Mouse (Mus musculus): ENCODE results near the gene Paqr3. TPM values are rescaled to one million over a fixed set of nuclear protein-coding genes. Genes with fewer than 3 reads are reported as not detected.

Paqr3 gene
- polyA plus RNA-seq (2012; rRNA removed) = 15.1 and 16.1 TPM in 2 replicates

DNA sequence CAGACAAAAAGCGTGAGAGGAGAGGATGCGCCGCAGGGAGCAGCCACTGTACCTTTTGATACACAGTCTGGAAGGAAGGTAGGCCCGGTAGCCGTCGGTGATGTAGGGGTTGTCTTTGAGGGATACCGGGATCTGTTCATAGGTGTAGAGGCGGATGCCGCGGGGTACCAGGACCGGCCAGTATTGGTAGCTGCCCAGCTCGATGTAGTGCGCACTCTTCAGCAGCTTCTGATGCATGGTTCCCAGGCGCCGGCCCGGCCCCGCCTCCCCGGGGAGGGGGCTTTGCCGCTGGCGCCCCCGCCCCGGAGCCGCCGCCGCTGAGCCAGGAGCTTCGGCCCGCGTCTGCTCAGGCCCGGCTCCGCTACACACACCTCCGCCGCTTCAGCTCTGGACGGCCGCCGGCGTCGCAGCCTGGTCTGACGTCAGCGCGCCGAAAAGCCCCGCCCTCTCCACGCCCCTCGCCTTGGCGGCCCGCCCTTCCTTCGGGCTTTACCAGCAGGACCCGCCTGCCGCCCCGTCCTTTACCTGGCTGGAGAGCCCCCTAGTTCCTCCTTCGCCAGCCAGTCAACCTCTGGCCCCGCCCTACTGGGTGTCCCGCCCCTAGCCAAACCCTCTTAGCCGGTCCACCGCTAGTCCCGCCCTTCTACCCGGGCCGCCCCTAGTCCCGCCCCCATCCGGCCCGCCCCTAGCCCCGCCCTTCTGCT, at the start of gene Paqr3:
Gene Paqr3, minus strand, starts transcription at position 390 of the 704 bp plus-strand sequence.
- peaks cover 8% of the 10 kb centered on the region for H3K4me1 ChIP-seq (ENCODE audit: control insufficient read depth, insufficient read depth, low read length)
- H3K4me3 ChIP-seq (ENCODE audit: insufficient read depth, low read length) = peak within 1 kb of the TSS; percentile 98
- TF ChIP-seq POLR2A (IDR thresholded peaks at IDR 0.05; ENCODE audit: extremely low read depth, insufficient read depth, low read length) (0 out of 2 replicates have a peak, but pooled peaks have one; percentile 40), CTCF (IDR thresholded peaks at IDR 0.05; ENCODE audit: extremely low read depth, insufficient read depth, low read length) (no peak)
- peak within 1 kb of the TSS; percentile 50; the same call in 1 of the 2 replicates for H3K27ac ChIP-seq (ENCODE audit: insufficient read depth, low read length)

DNA sequence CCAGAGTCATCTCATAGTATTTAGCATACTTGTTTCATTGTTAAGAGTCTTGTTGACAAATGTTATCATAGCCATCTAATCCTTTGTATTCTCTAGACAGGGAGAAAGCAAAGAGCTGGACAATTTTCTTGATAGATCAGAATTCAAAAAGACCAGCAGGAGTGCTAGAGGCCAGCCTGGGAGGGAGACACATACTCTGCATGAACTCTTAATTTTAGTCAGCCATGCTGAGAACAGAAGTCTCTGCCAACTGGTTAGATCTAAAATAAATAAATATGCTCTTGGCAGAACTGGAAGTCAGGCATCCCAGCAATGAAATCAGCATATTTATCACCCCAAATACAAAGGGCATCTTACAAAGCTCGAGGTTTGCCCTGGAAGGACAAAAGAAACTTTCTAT, 43.3 kb upstream of the Paqr3 start:
- Histone ChIP-seq H3K4me1 (ENCODE audit: control insufficient read depth, insufficient read depth, low read length) (no peaks in the 10 kb centered on the region), H3K27ac (ENCODE audit: insufficient read depth, low read length) (no peak overlapping the region), H3K4me3 (ENCODE audit: insufficient read depth, low read length) (no peak overlapping the region)
- TF ChIP-seq CTCF (IDR thresholded peaks at IDR 0.05; ENCODE audit: extremely low read depth, insufficient read depth, low read length) (no peak), POLR2A (IDR thresholded peaks at IDR 0.05; ENCODE audit: extremely low read depth, insufficient read depth, low read length) (no peak)

DNA sequence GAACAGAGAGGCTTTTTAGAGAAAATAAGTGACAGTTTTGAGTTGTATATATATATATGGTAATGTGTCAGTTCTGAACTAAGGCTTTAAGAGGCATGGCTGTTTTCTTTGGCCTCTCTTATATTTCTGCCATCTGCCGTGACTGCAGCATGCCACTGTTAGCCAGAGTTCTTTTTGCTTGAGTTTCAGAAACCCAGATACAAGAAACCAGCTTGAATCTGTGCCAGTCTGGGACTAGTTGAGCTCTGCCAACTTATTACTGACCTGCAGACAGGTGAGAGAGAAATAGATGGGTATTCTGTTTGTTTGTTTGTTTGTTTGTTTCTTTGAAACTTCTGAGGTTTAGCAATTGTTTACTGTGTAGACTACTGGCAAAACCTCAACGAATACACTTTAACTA, 23.9 kb upstream of the Paqr3 start:
- H3K4me3 ChIP-seq (ENCODE audit: insufficient read depth, low read length) = no peak overlapping the region
- H3K4me1 ChIP-seq (ENCODE audit: control insufficient read depth, insufficient read depth, low read length) = no peaks in the 10 kb centered on the region
- no peak overlapping the region for H3K27ac ChIP-seq (ENCODE audit: insufficient read depth, low read length)
- TF ChIP-seq POLR2A (IDR thresholded peaks at IDR 0.05; ENCODE audit: extremely low read depth, insufficient read depth, low read length) (no peak), CTCF (IDR thresholded peaks at IDR 0.05; ENCODE audit: extremely low read depth, insufficient read depth, low read length) (no peak)

DNA sequence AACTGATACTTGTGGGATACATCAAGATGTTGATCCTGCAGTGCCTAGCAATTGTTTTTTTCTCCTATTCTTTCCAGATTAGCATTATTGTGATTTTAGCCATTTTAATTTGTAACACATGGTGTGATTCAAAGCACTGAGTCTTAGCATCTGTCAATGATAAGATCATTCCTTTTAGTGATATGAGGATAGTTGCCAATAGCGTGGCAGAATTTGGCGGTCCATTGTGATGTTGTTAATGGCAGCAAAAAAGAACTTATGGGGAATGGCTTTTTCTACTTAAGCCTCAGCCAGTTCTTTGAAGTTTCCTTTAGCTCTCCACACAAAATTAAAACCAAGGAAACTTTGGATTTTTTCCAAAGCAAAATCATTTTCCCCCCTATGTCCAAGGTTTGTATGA, 18.2 kb upstream of the Paqr3 start:
- no peak overlapping the region for H3K27ac ChIP-seq (ENCODE audit: insufficient read depth, low read length)
- no peaks in the 10 kb centered on the region for H3K4me1 ChIP-seq (ENCODE audit: control insufficient read depth, insufficient read depth, low read length)
- H3K4me3 ChIP-seq (ENCODE audit: insufficient read depth, low read length) = no peak overlapping the region
- no peak for TF ChIP-seq POLR2A (IDR thresholded peaks at IDR 0.05; ENCODE audit: extremely low read depth, insufficient read depth, low read length)
- TF ChIP-seq CTCF (IDR thresholded peaks at IDR 0.05; ENCODE audit: extremely low read depth, insufficient read depth, low read length) = no peak

GRCm38 (mm10) chr5:97128242-97129226, 17.1 kb upstream of the Paqr3 start:
- Histone ChIP-seq H3K4me1 (ENCODE audit: control insufficient read depth, insufficient read depth, low read length) (no peaks in the 10 kb centered on the region), H3K27ac (ENCODE audit: insufficient read depth, low read length) (no peak overlapping the region), H3K4me3 (ENCODE audit: insufficient read depth, low read length) (no peak overlapping the region)
- no peak for TF ChIP-seq POLR2A (IDR thresholded peaks at IDR 0.05; ENCODE audit: extremely low read depth, insufficient read depth, low read length)
- TF ChIP-seq CTCF (IDR thresholded peaks at IDR 0.05; ENCODE audit: extremely low read depth, insufficient read depth, low read length) = peak; percentile 84

DNA sequence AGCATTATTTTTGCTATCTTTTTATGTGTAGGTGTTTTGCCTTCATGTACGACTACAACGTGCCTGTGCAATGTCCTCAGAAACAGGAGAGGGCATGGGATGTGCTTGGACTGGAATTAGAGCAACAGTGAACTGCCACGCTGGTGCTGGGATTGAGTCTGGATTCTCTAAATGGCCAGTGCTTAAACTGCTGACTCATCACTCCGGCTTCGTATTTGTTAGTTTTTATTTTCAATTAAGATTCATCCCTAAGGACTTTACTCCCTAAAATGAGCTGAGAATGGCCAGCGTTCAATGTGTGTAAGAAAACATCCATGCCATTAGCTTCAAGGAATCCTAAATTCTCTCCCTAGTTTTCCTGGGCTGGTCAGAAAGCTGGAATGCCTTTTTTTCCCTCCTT, 15.9 kb upstream of the Paqr3 start:
- H3K27ac ChIP-seq (ENCODE audit: insufficient read depth, low read length) = no peak overlapping the region
- no peak overlapping the region for H3K4me3 ChIP-seq (ENCODE audit: insufficient read depth, low read length)
- no peaks in the 10 kb centered on the region for H3K4me1 ChIP-seq (ENCODE audit: control insufficient read depth, insufficient read depth, low read length)
- TF ChIP-seq CTCF (IDR thresholded peaks at IDR 0.05; ENCODE audit: extremely low read depth, insufficient read depth, low read length) (no peak), POLR2A (IDR thresholded peaks at IDR 0.05; ENCODE audit: extremely low read depth, insufficient read depth, low read length) (no peak)

DNA sequence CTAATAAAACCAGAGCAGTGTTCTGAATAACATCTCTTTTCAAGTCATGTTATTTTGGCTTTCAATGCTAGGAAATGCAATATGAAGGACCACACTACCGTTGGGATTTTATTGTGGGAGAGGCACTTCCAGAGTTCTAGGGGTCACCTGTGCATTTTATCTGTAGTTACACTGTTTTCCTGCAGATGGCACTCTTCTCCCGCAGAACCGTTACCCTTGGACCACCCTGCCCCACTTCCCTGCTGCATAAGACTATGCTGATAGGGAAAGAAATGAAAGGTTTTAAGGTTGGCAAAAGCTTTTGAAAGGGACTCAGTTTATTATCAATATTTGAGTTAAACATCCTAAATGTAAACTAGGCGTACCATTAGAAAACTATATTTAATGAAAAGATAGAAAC, 14.6 kb upstream of the Paqr3 start:
- Histone ChIP-seq H3K4me3 (ENCODE audit: insufficient read depth, low read length) (no peak overlapping the region), H3K4me1 (ENCODE audit: control insufficient read depth, insufficient read depth, low read length) (no peaks in the 10 kb centered on the region)
- TF ChIP-seq CTCF (IDR thresholded peaks at IDR 0.05; ENCODE audit: extremely low read depth, insufficient read depth, low read length) (peak; percentile 89), POLR2A (IDR thresholded peaks at IDR 0.05; ENCODE audit: extremely low read depth, insufficient read depth, low read length) (no peak)

GRCm38 (mm10) chr5:97125459-97125970, 14.1 kb upstream of the Paqr3 start:
- H3K4me1 ChIP-seq (ENCODE audit: control insufficient read depth, insufficient read depth, low read length) = no peaks in the 10 kb centered on the region
- TF ChIP-seq POLR2A (IDR thresholded peaks at IDR 0.05; ENCODE audit: extremely low read depth, insufficient read depth, low read length) = no peak
- no peak for TF ChIP-seq CTCF (IDR thresholded peaks at IDR 0.05; ENCODE audit: extremely low read depth, insufficient read depth, low read length)
- no peak overlapping the region for H3K27ac ChIP-seq (ENCODE audit: insufficient read depth, low read length)
- H3K4me3 ChIP-seq (ENCODE audit: insufficient read depth, low read length) = no peak overlapping the region

More for the DNA sequence above, 14.6 kb upstream of the Paqr3 start:
- no peak overlapping the region for H3K27ac ChIP-seq (ENCODE audit: insufficient read depth, low read length)

DNA sequence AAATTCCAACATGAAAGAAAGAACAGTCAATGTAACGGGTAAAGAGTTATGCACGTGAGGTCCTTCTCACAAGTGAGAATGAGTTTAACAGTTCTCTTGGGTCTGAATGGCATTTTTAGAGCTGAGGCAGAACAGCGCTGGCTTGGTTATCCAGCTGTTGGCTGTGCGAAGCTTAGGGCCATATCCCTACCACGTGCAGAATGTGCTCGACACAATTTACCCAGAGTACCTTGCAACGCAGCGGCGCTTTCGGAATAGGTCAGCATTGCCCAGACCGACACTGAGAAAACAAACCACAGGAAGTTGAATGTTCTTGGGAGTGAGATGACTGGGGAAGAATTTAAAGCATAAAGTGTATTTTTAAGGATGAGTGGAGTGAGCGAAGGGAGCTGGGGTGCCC, 13.6 kb upstream of the Paqr3 start:
- no peaks in the 10 kb centered on the region for H3K4me1 ChIP-seq (ENCODE audit: control insufficient read depth, insufficient read depth, low read length)
- no peak for TF ChIP-seq POLR2A (IDR thresholded peaks at IDR 0.05; ENCODE audit: extremely low read depth, insufficient read depth, low read length)
- no peak for TF ChIP-seq CTCF (IDR thresholded peaks at IDR 0.05; ENCODE audit: extremely low read depth, insufficient read depth, low read length)
- H3K4me3 ChIP-seq (ENCODE audit: insufficient read depth, low read length) = no peak overlapping the region
- no peak overlapping the region for H3K27ac ChIP-seq (ENCODE audit: insufficient read depth, low read length)
